Mouse (Mus musculus): ENCODE measurements around the gene Wwox. TPM values are rescaled to one million over a fixed set of nuclear protein-coding genes. Genes with fewer than 3 reads are reported as not detected.

Gene Wwox
- total RNA-seq, 2 experiments from 2014 or later, result 10.5 to 12.5 TPM

DNA sequence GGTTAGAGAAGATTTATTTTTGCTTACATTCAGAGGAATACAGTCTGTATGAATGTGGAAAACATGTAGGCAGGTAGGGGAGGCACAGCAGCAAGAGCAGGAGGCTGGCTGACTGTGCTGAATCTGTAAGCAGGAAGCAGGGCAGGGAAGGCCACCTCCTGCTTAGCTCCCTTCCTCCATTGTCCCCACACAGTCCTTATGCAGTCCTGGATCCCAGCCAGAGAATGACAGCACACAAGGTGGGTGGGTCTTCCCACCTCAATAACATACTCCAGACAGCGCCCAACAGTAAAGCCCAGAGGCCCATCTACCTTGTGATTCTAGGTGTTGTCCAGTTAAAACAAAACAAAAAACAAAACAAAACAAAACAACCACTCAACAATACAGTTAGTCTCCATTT is 593.7 kb downstream of the Wwox start:
- no peak for DNase-seq

- no peak for DNase-seq
These were observed 596.6 kb downstream of the Wwox start for GRCm38 (mm10) chr8:115036016-115036415.

DNA sequence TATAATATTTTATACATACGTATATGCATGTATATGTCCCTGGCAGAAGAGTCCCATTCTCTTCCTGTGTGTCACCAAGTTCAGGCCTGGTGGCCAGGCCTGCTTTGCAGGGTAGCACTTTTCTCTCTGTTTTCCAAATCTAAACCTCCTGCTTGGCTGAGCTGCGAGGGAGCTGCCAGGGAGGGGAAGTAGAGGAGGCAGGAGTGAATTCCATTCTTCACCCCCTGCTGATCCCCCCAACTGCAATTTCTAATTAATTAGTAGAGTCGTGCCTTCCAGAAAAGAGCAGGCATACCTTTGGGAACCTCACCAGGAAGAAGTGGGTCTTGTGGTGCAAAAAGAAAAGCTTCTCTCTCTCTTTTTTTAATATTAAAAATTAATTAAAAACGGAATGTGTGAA is 599.0 kb downstream of the Wwox start:
- DNase-seq, result no peak

GRCm38 (mm10) chr8:115045746-115046145 is 606.3 kb downstream of the Wwox start:
- DNase-seq, result no peak

DNA sequence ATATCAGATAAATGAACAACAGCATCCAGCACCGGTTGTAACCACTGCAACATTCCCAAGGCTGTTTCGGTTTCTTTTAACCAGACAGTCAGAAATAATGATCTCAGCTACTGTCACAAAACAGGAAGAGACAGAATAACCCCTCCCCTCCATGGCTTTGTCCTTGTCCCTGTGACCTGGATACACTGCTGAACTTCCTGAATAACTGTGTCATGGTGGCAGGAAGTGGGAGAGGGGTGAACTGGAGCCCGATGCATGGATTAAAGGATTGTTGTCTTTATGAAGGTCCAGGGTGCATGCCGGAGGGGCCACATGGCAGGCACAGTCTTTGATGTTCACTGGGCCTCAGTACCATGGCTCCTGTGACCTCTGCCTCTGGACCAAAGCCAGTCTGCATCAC is 607.0 kb downstream of the Wwox start:
- DNase-seq, result no peak

DNA sequence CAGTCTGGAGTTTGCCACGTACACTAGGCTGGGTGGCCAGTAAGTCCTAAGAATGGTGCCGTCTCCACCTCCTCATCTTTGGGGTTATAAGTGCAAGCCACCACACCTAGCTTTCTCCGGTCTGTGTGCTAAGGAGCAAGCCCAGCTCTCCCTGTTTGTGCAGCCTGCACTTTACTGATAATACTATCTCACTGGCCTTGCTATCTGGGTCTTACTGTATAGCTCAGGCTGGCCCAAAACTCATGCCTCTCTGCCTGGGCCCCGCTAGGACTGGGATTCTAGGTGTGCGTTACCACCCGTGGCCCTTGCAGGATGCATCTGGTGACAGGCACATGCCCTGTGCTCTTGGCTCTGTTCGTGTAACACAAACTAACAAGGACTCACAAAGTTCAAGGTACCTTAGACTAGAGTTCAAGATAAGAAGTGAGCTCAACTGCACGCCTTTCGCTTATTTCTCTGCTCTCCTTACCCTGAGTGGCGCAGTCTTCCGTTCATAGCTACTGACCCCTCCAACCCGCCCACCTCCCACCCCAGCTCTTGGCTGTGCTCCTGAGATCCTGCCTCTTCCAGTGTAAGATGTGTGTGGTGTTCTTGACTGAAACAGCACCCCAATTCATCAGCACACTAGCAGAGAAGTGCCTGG is 618.9 kb downstream of the Wwox start:
- no peak for DNase-seq

DNA sequence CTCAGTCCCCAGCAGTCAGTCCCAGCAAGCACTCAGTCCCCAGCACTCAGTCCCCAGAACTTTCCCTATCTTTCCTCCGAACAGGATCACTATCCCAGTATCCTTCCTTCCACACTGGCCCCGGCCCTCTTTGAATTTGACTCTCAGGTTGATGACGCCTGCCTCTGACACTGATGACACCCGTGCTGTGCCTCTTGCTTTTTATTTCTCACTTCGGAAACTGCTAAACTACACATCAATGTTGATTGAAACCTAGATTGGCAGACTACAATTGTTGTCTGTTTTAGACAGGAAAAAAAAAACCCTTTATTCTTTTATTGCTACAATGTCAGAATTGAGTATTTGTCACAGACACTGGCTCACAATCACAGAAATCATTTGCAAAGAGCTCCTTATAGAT is 624.2 kb downstream of the Wwox start:
- DNase-seq, result no peak

GRCm38 (mm10) chr8:115064691-115065090 is 625.2 kb downstream of the Wwox start:
- no peak for DNase-seq

DNA sequence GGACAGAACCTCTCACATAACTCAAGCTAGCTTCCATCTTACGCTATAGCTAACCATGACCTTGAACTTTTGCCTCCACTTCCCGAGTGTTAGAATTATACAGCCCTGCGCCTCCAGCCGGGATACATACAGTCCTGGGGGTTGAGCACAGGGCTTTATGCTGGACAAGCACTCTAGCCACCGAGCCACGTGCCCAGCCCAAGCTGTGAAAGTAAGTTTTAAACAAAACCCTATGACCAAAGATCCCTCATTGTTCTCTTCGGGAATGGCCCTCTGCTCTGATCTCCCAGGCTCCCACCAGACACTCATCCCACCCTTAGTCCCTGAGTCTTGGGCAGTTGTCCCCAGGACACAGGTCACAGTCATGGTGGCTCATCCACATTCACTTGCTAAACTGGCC is 625.9 kb downstream of the Wwox start:
- DNase-seq, result no peak

- no peak for DNase-seq
These were observed 627.1 kb downstream of the Wwox start for GRCm38 (mm10) chr8:115066550-115067058.

DNA sequence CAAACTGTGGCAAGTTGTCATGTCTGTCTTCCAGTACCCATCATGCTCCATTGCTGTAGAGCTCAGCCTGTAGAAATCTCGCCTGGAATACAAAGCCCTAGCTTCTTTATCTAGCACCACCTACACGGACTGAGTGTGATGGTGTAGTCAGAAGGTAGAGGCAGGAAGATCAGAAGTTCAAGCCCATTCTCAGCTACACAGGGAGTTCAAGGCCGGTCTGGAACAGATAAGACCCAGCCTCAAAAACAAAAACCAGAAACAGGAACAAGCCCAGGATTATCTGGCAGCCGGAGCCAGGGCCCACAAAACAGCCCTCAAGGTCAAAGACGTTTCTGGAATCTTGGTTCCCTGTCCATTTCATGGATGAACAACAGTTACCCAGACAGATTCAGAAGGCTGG is 629.3 kb downstream of the Wwox start:
- DNase-seq, result no peak

DNA sequence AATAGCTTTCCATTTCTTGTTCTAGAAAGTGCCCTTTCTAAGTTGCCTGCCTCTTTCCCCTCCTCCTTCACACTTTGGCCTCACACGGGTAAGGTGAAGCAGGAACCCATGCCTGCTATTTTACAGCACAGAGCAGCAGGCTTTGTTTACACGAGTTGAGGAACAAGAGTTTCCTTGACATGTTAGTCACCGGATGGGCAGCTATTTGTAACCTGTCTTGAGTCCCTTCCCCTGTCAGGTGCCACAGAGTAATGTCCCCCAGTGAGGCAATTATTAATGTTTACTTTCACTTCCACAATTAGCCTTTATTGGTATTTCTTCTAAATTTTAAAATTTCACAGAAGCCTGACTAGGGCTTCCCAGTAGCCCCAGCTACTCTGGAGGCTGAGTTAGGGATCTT is 630.8 kb downstream of the Wwox start:
- DNase-seq, result no peak

DNA sequence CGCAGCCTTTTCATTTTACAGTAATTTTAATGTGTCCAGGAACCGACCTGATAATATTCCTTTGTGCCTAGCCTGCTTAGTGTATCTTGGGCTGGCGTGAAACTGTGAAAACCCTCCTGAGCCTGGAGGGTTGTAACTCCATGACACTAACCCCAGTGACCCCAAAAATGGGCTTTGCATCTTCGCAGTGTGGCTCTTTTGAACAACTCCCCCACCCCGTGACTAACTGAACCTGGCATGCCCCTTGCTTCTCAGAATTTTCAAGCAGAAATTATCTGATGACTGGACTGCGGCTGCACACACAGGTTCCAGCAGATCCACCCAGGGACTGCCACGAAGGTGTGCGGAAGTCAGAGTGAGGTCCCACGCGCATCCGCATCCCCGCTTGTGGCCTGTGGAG is 631.8 kb downstream of the Wwox start:
- DNase-seq, result no peak

DNA sequence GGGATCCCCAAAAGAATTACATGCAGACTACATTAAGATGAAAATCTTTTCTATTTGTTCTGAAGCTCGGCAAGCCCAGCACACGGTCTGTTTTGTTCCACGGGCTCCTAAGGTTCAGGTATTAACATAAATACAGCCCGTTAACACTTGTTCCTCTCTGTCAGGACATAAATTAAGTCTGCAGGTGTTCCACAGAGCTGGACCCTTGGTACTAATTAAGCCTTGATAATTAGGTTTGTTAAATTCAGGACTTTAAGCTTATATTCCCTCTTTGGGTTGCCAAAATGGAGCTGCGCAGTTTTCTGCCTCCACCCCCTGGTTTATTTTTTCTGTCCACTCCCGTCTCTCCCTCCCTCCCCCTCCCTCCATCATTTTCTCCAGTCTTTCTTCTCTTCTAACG is 638.8 kb downstream of the Wwox start:
- no peak for DNase-seq

- DNase-seq, result no peak
These were observed 642.1 kb downstream of the Wwox start for GRCm38 (mm10) chr8:115081302-115082207.

DNA sequence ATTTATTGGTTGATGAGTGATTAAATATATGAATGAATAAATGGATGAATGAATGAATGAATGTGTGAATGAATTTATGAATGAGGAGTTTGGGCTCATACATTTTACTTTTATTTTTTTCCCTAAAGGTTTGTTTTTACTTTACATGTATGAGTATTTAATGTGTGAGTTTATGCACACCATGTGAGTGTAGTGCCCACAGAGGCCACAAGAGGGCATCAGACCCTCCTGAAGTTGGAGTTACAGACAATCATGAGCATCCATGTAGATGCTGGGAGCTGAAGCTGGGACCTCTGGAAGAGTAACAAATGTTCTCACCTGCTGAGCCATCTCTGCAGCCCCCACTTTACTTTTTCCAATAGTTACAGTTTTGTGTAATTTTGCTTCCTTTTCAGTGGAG is 648.7 kb downstream of the Wwox start:
- DNase-seq, result no peak

DNA sequence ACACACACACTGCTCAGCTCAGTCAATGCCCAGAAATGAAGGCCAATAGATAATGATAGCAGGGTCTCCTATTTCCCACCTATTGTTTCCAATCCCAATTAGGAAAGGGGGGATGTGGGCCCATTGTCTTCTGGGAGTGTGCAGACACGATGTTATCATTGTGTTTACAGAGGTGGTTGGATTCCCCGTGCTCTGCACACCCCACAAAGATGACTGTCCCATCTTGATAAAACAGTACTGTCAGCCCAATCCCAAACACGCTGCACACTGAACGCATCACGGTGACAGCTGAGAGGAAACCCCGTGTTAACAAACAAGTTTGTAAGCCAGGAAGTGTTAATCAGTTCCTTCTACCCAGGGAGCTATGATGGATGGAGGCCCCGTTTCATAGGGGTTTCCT is 650.3 kb downstream of the Wwox start:
- no peak for DNase-seq

DNA sequence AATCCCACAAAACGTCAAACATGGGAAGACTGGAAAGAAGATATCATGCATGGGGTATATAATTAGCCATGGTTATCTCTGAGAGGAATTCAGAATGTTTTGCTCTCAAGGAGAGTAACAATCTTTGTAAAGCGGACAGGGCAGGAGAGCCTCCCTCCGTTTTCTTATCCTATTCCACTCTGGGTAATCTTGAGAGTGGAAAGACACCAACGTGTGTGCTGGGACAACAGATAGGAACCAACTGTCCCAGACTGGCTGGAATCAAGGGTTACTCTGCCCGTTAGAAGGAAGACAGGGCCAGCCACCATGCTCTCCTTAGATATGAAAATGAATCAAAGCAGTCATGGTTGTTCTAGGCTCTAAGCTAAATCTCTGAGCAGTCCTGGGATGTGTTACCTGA is 650.7 kb downstream of the Wwox start:
- DNase-seq, result no peak

DNA sequence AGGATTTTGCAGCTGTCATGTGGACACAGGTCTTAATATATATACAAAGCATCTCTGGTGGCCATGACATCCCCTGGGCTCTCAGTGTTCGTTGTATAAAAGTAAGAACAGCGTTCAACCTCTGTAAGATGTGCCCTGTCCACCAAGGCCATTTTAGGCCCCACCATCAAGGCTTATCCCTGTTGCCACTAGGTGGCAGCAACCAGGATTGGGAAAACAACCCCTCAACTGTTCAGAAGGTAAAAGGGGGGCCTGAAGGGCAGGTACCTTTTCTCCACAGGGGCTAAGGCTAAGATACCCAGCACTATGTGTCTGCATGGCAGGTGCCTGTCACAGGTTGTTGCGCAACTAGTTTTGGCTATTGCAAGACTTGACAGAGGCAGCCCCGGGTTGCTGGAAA is 656.1 kb downstream of the Wwox start:
- DNase-seq, result no peak

DNA sequence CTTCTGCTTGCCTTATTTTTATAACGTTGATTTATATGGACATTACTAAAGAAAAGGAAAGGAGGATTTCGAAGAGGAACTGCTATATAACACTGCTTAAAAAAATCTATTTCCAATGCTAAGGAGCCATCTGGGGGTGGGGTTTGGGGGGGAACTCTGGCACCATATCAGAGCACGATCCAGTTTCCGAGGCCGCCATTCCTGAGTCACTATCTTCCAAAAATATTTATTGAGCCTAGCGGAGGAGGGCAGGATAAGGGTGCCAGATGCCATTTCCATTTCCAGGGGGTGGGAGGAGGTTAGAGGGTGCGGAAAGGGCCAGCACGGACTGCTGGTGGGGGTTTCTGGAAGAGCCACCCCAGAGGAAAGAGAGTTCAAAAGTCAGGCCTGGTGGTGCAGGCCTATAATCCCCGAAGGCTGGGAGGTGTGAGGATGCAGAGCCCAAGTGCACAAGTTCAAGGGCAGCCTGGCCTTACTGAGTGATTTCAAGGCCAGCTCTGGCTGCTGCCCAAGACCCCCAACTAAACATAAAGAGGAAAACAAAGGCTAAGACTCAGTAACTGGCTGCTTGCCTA is 658.6 kb downstream of the Wwox start:
- no peak for DNase-seq

GRCm38 (mm10) chr8:115109309-115109708 is 669.9 kb downstream of the Wwox start:
- no peak for DNase-seq

- DNase-seq, result no peak
These were observed 671.0 kb downstream of the Wwox start for GRCm38 (mm10) chr8:115110423-115110822.

DNA sequence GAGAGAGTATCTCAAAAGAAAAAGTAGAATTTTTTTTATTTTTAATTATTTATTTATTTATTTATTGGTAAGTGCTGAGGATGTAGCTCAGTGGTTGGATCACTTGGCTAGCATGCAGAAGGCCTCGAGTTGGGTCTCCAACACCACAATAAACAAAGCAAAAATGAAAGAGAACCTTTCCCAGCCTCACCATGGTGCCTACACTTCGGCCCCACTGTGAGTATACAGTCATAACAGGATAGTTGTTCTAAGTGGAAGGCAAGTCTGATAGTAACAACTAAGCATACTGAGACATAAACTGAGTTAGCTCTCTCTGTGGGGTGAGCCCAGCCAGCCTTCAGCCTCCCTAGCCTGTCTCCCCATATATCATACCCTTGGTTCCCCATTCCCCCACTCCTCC is 672.6 kb downstream of the Wwox start:
- no peak for DNase-seq

GRCm38 (mm10) chr8:115114498-115114897 is 675.0 kb downstream of the Wwox start:
- DNase-seq, result no peak

Measured in layer of hippocampus, postnatal 36 days (tissue).